In the genomic region with DNA sequence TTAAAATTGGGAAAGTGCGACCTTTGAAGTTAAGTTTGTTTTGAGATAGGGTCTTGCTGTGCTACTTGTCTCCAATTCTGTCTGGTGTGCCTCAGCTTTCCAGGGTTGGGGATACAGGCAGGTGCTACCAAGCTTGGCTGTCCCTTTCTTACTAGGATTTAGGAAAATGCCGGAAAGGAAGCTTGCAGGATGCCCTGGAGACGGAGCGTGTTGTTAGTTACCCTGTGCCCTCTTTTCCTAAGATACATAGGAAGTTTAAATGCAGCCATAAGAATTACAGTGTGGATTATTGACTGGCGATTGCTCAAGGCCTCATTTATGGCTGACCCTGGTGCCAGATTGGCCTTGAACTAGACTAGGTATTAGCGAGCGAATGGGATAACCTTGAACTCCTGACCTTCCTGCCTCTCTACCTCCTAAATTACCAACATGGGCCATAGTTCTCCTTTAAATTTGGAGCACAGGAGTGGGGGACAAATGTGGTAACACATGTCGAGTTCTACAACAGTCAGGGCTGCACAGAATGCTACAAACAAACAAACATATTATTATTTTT, we compare ENCODE assay signal across 12 mouse cellular contexts. TPM values are rescaled to one million over a fixed set of nuclear protein-coding genes. Genes with fewer than 3 reads are reported as not detected.
DNase-seq lines count a peak whose midpoint lies in the region; ATAC-seq and TF ChIP-seq lines count a peak whose summit lies in the region.
"Had no signal": no experiment of that assay in that cellular context is flagged by ENCODE, and none has a peak within 500 bp of the region (broad histone marks: within the 10 kb centered on the region; RNA-seq: fewer than 3 reads in every experiment).

No protein-coding gene starts in this region.

- intact Hi-C loops in gastrocnemius, adult 2 months (cut with DNase I), result loop anchor here (5.0 kb wide), 1 partner anchor 45 kb away; no protein-coding TSS in a partner anchor

- no peak for TF ChIP-seq CTCF in gastrocnemius, adult 2 months (IDR thresholded peaks at IDR 0.05)
- no peak for TF ChIP-seq CTCF in lung, embryonic 14.5 days (IDR thresholded peaks at IDR 0.05; ENCODE audit: low read depth)
- no peak for TF ChIP-seq CTCF in liver, postnatal 0 days (IDR thresholded peaks at IDR 0.05; ENCODE audit: low read depth)

- H3K27ac ChIP-seq in gastrocnemius, adult 2 months, result peak overlapping the region; percentile 68; the same call in 1 of the 2 replicates
- no peak overlapping the region for H3K27ac ChIP-seq in lung, embryonic 14.5 days (ENCODE audit: low read depth)
- no peak overlapping the region for H3K27ac ChIP-seq in embryonic facial prominence, embryonic 14.5 days (replicated peaks; ENCODE audit: low read depth, low read length)
- H3K27ac ChIP-seq in liver, postnatal 0 days (ENCODE audit: low read depth), result peak overlapping the region; percentile 93
- H3K27ac ChIP-seq: forebrain, embryonic 10.5 days had no signal

- 0 out of 2 replicates have a peak overlapping the region, but pooled peaks have one; percentile 0 for H3K4me3 ChIP-seq in gastrocnemius, adult 2 months
- H3K4me3 ChIP-seq in lung, embryonic 14.5 days (ENCODE audit: low read depth, low read length), result no peak overlapping the region
- no peak overlapping the region for H3K4me3 ChIP-seq in embryonic facial prominence, embryonic 14.5 days (ENCODE audit: low read depth, low read length)
- H3K4me3 ChIP-seq in liver, postnatal 0 days (ENCODE audit: low read depth, low read length), result peak overlapping the region; percentile 53
- H3K4me3 ChIP-seq: forebrain, embryonic 10.5 days had no signal

- H3K4me1 ChIP-seq in lung, embryonic 14.5 days (ENCODE audit: insufficient read depth), result 0 out of 2 replicates have a peak, but pooled peaks cover 4% of the 10 kb centered on the region
- H3K4me1 ChIP-seq in embryonic facial prominence, embryonic 14.5 days (ENCODE audit: control insufficient read depth, insufficient read depth, low read length), result no peaks in the 10 kb centered on the region
- peaks cover 39% of the 10 kb centered on the region for H3K4me1 ChIP-seq in liver, postnatal 0 days (ENCODE audit: insufficient read depth)

- no peak overlapping the region for H3K9ac ChIP-seq in lung, embryonic 14.5 days
- H3K9ac ChIP-seq in embryonic facial prominence, embryonic 14.5 days (ENCODE audit: low read depth, low read length), result no peak overlapping the region
- H3K9ac ChIP-seq in liver, postnatal 0 days (replicated peaks), result peak overlapping the region; percentile 63

- no peaks in the 10 kb centered on the region for H3K27me3 ChIP-seq in lung, embryonic 14.5 days (ENCODE audit: insufficient read depth, low read length)
- H3K27me3 ChIP-seq in embryonic facial prominence, embryonic 14.5 days (replicated peaks; ENCODE audit: control insufficient read depth, insufficient read depth, low read length), result no peaks in the 10 kb centered on the region
- H3K27me3 ChIP-seq in liver, postnatal 0 days (ENCODE audit: insufficient read depth, low read length), result no peaks in the 10 kb centered on the region

- peak overlapping the region; percentile 23; the same call in 1 of the 2 replicates for H3K4me2 ChIP-seq in lung, embryonic 14.5 days
- peak overlapping the region; percentile 10; the same call in 1 of the 2 replicates for H3K4me2 ChIP-seq in embryonic facial prominence, embryonic 14.5 days (ENCODE audit: low read depth, low read length)
- peak overlapping the region; percentile 68 for H3K4me2 ChIP-seq in liver, postnatal 0 days (ENCODE audit: low read depth, low read length)

- no peak for TF ChIP-seq EP300 in liver, postnatal 0 days (IDR thresholded peaks at IDR 0.05; ENCODE audit: low read depth)

- DNase-seq in gastrocnemius, adult 2 months, result no peak
- no peak for DNase-seq in gastrocnemius, postnatal 4 days (ENCODE audit: low spot score in 2 of 2)
- DNase-seq in lung, embryonic 14.5 days, result no peak
- no peak for DNase-seq in lung, adult 18-20 months
- DNase-seq in embryonic facial prominence, embryonic 14.5 days (ENCODE audit: low spot score), result no peak
- DNase-seq in liver, postnatal 0 days, result no peak
- no peak for DNase-seq in T-cell, adult 2 months (ENCODE audit: low spot score)
- no peak for DNase-seq in right cerebral cortex, adult 2 months (ENCODE audit: low spot score in 2 of 2)
- DNase-seq: gastrocnemius, postnatal 10 days; heart, postnatal 14 days had no signal

- WGBS in lung, embryonic 14.5 days, result 82% methylated on average over 8 of the region's 8 CpGs
- WGBS in embryonic facial prominence, embryonic 14.5 days, result 81% methylated on average over 8 of the region's 8 CpGs
- whole genome bisulfite sequencing in liver, postnatal 0 days (ENCODE audit: insufficient replicate concordance), result 34% methylated on average over 8 of the region's 8 CpGs

- no peaks in the 10 kb centered on the region for H3K36me3 ChIP-seq in lung, embryonic 14.5 days (ENCODE audit: insufficient read depth)
- H3K36me3 ChIP-seq in embryonic facial prominence, embryonic 14.5 days (ENCODE audit: control insufficient read depth, insufficient read depth, low read length), result no peaks in the 10 kb centered on the region
- no peaks in the 10 kb centered on the region; the same call in 1 of the 2 replicates for H3K36me3 ChIP-seq in liver, postnatal 0 days (replicated peaks; ENCODE audit: insufficient read depth, low read length)
- H3K36me3 ChIP-seq: forebrain, embryonic 10.5 days had no signal

- no peaks in the 10 kb centered on the region for H3K9me3 ChIP-seq in lung, embryonic 14.5 days (ENCODE audit: low read depth, low read length)
- no peaks in the 10 kb centered on the region for H3K9me3 ChIP-seq in embryonic facial prominence, embryonic 14.5 days (ENCODE audit: control insufficient read depth, low read length)
- no peaks in the 10 kb centered on the region for H3K9me3 ChIP-seq in liver, postnatal 0 days (ENCODE audit: low read length)
- H3K9me3 ChIP-seq: forebrain, embryonic 10.5 days had no signal

- ATAC-seq in lung, embryonic 14.5 days (ENCODE audit: insufficient read depth), result no peak
- no peak for ATAC-seq in embryonic facial prominence, embryonic 14.5 days (ENCODE audit: low read depth)
- ATAC-seq in liver, postnatal 0 days, result no peak
- ATAC-seq: inflammation-experienced regulatory T-cells, adult 6 months had no signal

RNA-seq across cellular contexts. Expression of a gene that starts 35.9 kb away (rescaled TPM):
- 10 to 100 TPM; 19.3 to 25.7 TPM for total RNA-seq in gastrocnemius, adult 2 months (2021)
- 10 to 100 TPM; 33.3 to 34.6 TPM for total RNA-seq in gastrocnemius, postnatal 4 days (2021)
- 44.3 and 46.1 TPM in 2 replicates for polyA plus RNA-seq in lung, embryonic 14.5 days (2014; fragmentation: Nextera tagmentation; extraction: Ambion mirVana)
- 39.6 and 46.0 TPM in 2 replicates for polyA plus RNA-seq in embryonic facial prominence, embryonic 14.5 days (2014; fragmentation: Nextera tagmentation; extraction: Ambion mirVana)
- polyA plus RNA-seq in liver, postnatal 0 days (2015; fragmentation: Nextera tagmentation; extraction: Ambion mirVana), result 15.1 and 16.2 TPM in 2 replicates

RNA-seq across cellular contexts. Expression of a gene that starts 36.3 kb away (rescaled TPM):
- 1 to 10 TPM; 4.6 to 6.0 TPM for total RNA-seq in gastrocnemius, adult 2 months (2021)
- total RNA-seq in gastrocnemius, postnatal 4 days (2021), result 10 to 100 TPM; 11.5 to 13.0 TPM
- polyA plus RNA-seq in lung, embryonic 14.5 days (2014; fragmentation: Nextera tagmentation; extraction: Ambion mirVana), result 19.2 and 20.2 TPM in 2 replicates
- 12.7 and 13.6 TPM in 2 replicates for polyA plus RNA-seq in embryonic facial prominence, embryonic 14.5 days (2014; fragmentation: Nextera tagmentation; extraction: Ambion mirVana)
- polyA plus RNA-seq in liver, postnatal 0 days (2015; fragmentation: Nextera tagmentation; extraction: Ambion mirVana), result 9.0 and 11.0 TPM in 2 replicates

Comparison
In these comparisons a context has a peak if more than half of its experiments do, and no peak if none do; other contexts are left out.
1. H3K27ac ChIP-seq: peak in gastrocnemius, adult 2 months (single experiment) and liver, postnatal 0 days (single experiment); none in lung, embryonic 14.5 days (single experiment) and embryonic facial prominence, embryonic 14.5 days (single experiment).
2. H3K4me3 ChIP-seq: peak in gastrocnemius, adult 2 months (single experiment) and liver, postnatal 0 days (single experiment); none in lung, embryonic 14.5 days (single experiment) and embryonic facial prominence, embryonic 14.5 days (single experiment).
3. H3K4me2 ChIP-seq: peak in every context shown above with its lines; median percentile 68 in liver, postnatal 0 days; 23 in lung, embryonic 14.5 days; 10 in embryonic facial prominence, embryonic 14.5 days.